Mouse (Mus musculus): ENCODE measurements around the gene Pigu. TPM values are rescaled to one million over a fixed set of nuclear protein-coding genes. Genes with fewer than 3 reads are reported as not detected.
A peak's percentile ranks its signal among the peaks of the same experiment; 100 is the strongest.

Pigu gene
- total RNA-seq, 2 experiments from 2014 or later = 27.5 to 31.2 TPM

DNA sequence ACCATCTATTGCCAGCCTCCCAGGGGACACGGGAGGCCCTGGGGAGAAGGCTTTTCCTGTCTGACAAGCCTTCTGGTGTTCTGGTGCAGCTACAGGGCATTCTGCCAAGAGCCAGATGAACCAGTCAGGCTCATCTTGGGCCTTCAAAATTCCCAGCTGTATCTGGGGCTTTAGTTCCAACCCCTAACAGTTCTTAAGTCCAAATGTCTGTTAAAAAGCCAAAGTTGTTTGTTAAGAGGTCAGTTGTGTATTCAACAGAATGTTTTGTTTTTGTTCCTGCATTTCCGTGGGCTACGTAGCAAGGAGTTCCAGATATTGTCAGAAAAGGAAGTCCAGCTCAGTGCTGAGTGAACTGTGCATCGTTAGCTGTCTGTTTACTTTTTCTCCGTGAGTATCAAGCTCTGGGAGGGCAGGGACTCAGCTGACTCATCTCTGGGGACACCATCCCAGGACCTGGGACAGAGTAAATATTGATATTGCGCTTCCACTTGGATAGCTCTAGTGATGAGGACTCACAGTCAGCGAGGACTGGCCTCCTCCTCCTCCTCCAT lies 12.2 kb upstream of the Pigu start:
- no peak for DNase-seq (ENCODE audit: low spot score in 2 of 2)

DNA sequence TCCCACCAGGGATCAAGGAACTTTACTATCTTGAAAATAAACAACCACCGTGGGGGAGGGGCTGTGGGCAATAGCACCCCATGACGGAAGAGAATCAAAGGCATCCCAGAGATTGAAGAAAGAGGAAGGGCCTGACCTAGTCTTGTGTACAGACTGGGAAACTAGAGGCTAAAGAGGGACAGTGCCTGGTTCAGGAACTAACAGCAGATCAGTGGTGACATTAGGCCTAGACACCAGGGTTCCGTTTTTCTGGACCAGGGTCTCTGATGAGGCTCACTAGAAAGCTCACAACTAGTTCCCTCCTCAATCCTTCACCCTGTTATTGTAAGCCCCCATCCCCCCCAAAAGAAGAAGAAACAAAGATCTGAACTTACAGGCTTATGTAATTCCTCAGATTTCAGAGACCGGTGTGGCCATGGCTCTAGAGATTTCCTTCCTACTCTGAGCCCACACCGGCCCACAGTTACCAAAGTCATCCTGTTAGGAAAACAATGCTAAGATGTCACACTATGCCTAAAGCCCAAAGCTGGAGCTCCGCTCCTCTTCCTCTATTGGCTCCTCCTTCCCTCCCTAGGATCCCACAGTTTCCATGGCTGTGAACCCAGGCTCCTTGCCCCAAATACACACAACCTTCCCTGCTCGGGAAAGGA lies 10.5 kb upstream of the Pigu start:
- DNase-seq (ENCODE audit: low spot score in 2 of 2) = no peak

DNA sequence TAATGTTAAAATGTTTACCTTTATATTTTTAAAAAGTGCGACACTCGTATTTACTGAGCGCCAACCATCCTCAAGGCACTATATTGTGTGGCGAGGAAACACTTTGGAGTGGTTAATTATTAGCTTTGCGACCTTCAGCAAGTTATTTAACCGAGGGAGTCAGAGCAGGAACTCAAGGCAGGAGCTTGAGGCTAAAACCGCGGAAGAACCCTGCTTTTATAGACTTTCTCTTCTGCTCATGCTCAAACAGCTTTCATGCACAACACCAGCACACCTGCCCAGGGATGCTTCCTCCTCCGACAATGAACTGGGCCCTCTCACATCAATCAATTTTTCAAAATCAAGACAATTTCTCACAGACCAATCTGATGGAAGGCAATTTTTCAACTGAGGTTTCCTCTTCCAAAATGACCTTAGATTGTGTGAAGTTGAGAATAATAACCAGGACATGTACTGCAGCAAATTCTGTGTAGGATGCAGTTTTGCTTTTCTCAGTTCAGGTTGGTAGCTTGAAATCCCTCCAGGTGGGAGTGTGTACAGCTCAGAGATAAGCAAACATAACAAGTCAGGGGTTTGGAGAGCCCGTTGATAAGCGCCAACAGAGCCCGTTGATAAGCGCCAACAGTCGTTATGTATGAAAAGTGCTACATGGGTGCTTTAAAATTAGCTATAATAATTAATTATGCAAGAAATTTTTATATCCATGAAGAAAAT lies 613 bp upstream of the Pigu start:
- peak; percentile 7 to 8 for DNase-seq (ENCODE audit: low spot score in 2 of 2)

DNA sequence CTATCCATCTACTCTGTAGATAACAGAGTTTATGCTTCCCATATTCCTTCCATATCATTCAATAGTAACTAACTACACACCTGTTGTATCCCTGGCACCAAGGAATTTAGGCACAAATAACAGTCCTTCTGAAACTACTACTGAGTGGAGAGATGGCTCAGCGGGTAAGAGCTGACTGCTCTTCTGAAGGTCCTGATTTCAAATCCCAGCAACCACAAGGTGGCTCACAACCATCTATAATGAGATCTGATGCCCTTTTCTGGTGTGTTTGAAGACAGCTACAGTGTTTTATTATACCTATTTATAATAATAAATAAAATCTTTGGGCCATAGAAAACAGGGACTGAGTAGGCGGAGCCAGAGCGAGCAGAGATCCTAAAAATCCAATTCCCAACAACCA lies 2.8 kb downstream of the Pigu start:
- no peak for DNase-seq (ENCODE audit: low spot score in 2 of 2)

- DNase-seq (ENCODE audit: low spot score in 2 of 2) = no peak
Observed at GRCm38 (mm10) chr2:155346670-155347069, 10.6 kb downstream of the Pigu start.

GRCm38 (mm10) chr2:155340166-155340565 lies 17.1 kb downstream of the Pigu start:
- DNase-seq (ENCODE audit: low spot score in 2 of 2) = no peak

DNA sequence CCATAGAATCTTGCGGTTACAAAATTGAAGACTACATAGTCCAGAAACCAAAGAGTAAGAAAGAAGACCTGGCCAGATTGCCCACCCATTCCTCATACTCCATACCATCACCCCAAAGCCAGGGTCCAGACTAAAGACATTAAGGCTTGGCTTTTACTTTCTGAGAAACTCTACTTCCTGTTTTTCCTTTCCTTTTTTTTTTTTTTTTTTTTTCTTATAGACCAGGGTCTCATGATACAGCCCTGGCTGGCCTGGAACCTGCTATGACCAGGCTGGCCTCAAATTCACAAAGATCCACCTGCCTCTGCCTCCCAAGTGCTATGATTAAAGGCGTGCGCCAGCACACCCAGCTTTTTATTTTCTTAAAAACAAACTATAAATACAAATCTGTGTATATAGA lies 21.0 kb downstream of the Pigu start:
- DNase-seq (ENCODE audit: low spot score in 2 of 2) = no peak

DNA sequence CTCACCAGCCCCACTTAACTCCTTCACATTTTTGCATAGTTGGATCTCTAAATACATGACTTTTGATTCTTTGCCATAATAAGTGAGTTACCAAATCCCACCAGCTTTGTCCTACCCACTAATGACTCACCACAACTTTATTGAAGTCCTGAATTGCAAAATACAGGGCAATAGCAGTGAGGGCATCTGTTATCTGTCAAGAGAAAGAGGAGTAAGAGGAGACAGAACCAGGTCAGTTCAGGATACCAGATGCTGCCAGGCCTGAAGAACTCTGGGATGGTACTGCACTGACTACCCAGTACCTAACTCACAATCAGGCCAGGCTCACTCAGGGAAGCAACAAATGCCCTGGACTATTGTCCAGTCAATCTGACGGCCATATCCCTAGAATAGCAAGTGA lies 22.0 kb downstream of the Pigu start:
- no peak for DNase-seq (ENCODE audit: low spot score in 2 of 2)

DNA sequence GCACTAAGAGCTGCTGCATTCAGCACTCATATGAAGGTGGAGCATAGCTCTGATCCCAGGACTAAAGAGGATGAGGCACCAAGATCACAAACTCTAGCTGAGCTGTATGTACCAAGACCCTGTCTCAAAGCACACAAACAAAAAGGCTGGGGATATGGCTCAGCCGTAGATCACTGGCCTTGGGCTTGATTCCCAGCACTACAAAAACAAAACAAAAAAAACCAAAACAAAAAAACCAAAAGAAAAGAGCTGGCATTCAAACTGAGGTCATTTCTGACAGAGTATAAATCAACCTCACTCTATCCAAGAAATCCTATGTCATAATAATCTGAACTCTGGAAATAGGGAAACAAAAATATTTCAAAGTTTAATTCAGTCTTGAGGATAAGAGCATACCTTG lies 23.8 kb downstream of the Pigu start:
- no peak for DNase-seq (ENCODE audit: low spot score in 2 of 2)

GRCm38 (mm10) chr2:155331351-155331750 lies 25.9 kb downstream of the Pigu start:
- no peak for DNase-seq (ENCODE audit: low spot score in 2 of 2)

GRCm38 (mm10) chr2:155330811-155331210 lies 26.4 kb downstream of the Pigu start:
- DNase-seq (ENCODE audit: low spot score in 2 of 2) = no peak

DNA sequence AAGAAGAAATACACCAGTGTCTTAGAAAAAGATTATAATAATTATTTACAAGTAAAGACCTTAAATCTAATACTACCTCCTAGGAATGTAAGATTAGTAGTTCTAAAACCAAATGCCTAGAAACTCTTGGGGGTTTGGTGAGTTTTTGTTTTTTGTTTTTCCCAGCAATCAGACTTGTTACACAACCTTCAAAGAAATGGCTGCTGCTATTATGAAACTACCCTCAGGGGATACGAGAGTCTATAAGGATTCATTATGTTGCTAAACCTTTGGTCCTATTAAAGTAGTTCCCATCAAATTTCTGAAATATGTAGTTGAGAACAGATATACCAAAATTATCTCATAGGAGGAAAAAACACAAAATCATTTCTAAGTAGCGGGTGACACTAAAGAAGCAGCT lies 27.5 kb downstream of the Pigu start:
- no peak for DNase-seq (ENCODE audit: low spot score in 2 of 2)

- DNase-seq (ENCODE audit: low spot score in 2 of 2) = no peak
Observed at GRCm38 (mm10) chr2:155328906-155329305, 28.3 kb downstream of the Pigu start.

DNA sequence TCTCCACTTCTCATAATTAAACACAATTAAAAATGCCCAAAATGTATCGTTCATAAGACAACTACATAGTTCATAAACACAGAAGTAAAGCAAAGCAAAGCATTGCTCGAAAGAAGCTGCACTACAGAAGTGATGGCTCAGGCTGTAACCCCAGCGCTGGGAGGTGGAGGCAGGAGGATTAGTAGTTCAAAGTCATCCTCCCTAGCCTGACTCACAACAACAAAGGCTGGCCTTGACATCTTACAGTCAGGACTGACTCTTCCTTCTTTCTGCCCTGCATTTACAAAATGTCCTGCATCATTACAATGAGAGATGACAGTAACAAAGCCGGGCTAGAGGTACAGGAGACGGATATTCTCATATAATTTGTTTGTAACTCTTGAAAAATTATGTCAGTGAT lies 29.3 kb downstream of the Pigu start:
- DNase-seq (ENCODE audit: low spot score in 2 of 2) = no peak

DNA sequence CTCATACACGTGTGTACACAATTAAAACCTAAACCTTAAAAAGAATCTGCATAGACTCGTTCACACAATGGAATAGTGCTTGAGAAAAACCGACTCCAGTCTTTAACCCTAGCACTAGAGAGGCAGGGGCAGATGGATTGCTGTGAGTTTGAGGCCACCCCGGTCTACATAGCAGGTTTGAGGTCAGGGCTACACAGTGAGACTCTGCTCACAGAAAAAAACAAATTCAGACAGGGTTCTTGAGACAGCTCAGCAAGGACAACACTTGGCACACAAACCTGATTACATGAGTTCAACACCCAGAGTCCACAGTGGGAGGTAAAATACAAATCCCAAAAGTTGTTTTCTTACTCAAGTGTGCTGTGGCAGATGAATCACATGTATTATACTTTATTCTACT lies 31.2 kb downstream of the Pigu start:
- DNase-seq (ENCODE audit: low spot score in 2 of 2) = no peak

DNA sequence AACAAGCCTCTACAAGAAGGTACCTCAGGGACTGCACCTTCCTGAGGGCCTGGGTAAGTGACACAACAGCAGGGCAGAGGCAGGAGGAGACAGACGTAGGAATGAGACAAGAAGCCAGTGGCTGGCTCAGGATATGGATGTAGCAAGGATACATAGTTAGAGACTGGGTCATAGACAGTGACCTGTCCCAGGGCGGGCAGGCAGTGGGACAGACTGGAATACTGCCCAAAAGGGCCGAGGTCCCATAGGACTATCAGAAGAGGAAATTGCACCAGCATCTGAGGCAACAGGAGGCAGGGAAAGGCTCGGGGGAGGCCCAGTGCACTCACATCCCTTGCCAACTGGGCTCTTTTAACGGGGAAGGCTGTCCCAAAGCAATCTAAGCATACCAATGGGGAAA lies 36.6 kb downstream of the Pigu start:
- DNase-seq (ENCODE audit: low spot score in 2 of 2) = no peak

DNA sequence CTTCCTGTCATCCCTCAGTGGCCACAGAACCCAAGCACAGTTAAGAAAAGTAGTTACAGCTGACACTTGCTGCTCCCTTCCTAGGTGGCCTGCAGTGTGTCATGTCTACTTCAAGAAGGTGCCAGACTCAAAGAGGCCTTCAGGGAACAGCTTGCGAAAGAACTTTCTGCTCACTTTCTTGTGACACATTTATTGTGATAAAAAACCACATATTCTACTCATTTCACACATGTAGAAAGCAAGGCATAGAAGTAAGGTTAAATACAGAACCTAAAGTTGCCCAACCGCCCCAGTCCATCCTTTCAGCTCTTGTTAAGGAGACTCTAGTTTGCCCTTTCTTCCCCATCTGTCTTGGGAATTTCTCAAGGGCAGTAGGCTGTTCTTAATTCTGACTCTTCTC lies 38.6 kb downstream of the Pigu start:
- DNase-seq (ENCODE audit: low spot score in 2 of 2) = no peak

DNA sequence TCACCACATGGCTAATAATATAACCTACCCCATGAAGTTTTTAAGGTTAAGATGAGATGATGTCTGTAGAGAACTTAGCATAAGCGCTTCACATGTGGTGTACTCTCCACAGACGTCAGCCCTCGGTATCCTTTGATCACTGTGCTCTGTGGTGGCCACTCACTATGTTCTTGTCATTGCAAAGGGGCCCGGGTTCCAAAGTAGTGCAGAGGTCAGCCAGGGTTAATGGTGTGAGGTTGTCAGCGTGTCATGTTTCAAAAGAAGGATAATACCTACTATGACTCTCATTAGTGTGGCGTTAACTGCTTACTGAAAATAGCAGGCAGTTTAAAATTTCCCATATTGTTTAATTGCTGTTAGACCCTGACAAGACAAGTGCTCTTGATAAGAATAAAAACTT lies 43.6 kb downstream of the Pigu start:
- no peak for DNase-seq (ENCODE audit: low spot score in 2 of 2)

DNA sequence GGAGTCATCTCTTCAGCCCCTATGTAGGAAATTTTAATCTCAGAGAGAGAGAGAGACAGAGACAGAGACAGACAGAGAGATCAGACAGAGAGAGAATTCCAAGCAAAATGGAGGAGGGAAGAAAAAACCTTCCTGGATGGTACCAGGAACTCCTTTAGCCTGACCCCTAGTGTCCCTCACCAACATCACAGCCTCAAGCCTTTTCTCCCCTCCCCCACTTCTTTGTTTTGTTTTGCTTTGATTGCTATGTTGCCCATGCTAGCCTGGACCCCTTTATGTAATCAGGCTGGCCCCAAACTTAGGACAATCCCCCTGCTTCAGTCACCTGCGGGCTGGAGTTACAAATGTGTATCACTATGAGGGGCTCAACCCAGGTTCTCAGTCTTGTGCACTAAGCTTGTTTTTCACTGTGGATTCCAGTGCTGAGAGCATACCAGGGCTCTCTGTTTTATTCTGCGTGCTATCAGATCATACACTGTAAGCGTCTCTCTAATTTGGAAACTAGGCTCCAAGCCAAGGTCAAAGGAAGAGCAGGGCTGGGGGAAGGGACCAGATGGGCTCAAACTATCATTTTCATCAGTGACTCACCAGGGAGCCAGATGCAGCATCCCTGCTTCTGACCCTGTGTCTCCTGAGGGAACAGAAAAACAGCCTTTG lies 48.2 kb downstream of the Pigu start:
- DNase-seq (ENCODE audit: low spot score in 2 of 2) = no peak

DNA sequence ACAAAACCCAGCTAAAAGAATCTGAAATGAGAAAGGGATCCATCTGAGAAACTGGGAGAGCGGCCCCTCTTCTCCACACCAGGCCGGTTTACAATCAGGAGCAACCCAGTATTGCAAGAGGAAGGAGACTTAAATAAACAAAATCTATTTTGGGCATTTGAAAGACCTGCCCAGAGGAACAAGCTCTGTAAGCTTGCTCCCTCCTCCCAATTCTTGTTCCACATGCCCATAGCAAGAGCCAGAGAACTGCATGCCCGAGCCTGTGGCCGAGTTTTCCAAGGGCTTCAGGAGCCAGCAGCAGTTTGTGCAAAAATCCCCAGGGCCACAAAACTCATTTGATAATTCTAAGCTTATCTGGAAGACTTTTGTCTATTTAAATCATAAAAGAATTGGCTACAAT lies 57.7 kb downstream of the Pigu start:
- no peak for DNase-seq (ENCODE audit: low spot score in 2 of 2)

DNA sequence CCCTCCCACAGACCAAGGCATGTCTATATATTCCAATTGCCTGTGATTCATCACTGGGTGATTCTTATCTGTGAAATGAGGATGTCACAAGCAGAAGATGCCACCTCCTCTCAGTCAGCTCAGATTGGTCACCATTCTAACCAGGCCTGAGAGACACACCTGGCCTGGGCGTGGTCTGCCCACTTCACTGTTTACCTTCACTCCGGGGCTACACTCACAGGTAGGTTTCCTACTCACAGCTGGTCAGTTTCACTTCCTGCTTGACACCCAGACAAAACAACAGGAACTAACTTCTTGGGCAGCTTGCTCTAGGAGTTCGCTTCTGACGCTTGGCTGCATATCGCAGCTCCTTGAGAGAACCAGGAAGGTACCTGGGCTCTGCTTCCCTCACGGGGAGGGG lies 61.8 kb downstream of the Pigu start:
- DNase-seq (ENCODE audit: low spot score in 2 of 2) = no peak

DNA sequence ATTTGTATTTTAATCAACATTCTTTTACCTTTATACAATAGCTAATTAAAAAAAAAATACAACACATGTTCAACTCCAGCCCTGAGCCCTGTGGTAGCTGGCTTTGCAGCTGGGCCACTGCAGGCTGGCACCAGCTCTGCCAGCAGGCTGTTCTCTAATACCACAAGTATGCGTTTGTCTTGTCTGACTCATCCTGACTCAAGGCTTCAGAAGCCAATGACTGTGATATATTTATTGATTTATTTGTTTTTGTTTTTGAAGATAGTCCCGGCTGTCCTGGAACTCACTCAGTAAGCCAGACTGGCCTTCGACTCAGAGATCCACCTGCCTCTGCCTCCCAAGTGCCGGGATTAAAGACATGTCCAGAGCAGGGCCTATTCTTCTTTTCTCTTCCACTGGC lies 63.3 kb downstream of the Pigu start:
- DNase-seq (ENCODE audit: low spot score in 2 of 2) = no peak
